Mouse (Mus musculus): ENCODE measurements around the gene Anxa11. TPM values are rescaled to one million over a fixed set of nuclear protein-coding genes. Genes with fewer than 3 reads are reported as not detected.
A peak's percentile ranks its signal among the peaks of the same experiment; 100 is the strongest.
"Not testable (repeated sequence)": the region's sequence is repeated elsewhere in the genome, so short reads cannot be mapped to it uniquely, and the experiment has no call there.

Anxa11 gene
- polyA plus RNA-seq, 1 experiment from 2014 or later = 32.0 TPM

DNA sequence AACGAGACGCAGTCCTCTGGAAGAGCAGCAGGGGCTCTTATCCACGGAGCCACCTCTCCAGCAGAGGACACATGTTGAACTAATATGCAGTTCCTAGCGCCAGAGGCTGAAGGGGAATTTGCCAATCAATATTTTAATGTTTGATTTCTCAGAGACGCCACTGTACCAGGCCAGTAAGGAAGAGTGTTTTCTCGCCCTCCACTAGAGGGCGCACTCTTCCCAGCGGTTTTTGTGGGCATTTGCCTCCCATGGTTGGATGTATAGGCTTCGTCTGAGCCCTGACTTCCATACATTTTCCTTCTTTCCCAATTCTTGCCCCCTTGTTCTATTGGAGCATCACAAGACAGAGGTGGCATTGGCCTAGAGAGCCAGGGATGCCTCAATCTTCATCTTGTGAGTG, 65.3 kb downstream of the Anxa11 start:
- H3K9me3 ChIP-seq (ENCODE audit: control insufficient read depth, low read length); H3K27ac ChIP-seq (ENCODE audit: low read length); ATAC-seq (ENCODE audit: low read depth); H3K4me2 ChIP-seq (ENCODE audit: low read depth, low read length); H3K36me3 ChIP-seq (ENCODE audit: control insufficient read depth, insufficient read depth, low read length); H3K4me3 ChIP-seq (ENCODE audit: low read length); H3K27me3 ChIP-seq (ENCODE audit: control insufficient read depth, insufficient read depth, low read depth, low read length); H3K9ac ChIP-seq (ENCODE audit: low read length); H3K4me1 ChIP-seq (replicated peaks; ENCODE audit: control insufficient read depth, insufficient read depth, low read length): not testable (repeated sequence)
- WGBS = no CpG with 5 or more reads among the region's 9 CpGs

DNA sequence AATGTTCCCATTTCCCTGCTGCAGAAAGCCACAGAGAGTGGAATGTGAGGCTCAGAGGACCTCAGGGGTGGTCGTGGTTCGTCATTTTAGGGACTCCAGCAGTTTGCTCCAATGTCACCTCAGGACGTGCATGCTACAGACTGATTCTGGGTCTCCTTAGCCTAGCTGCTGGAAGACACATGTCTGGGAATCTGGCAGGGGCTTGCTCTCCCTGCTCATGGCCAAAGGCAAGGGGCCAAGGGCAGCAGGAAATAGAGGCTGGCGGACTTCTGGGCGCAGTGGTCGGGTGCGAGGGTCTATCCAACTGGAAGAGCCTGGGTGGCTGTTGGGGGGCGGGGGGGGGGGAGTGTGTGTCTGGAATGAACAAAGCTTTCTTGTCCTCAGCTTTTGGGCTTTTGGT, 67.0 kb downstream of the Anxa11 start:
- not testable (repeated sequence) for H3K9me3 ChIP-seq (ENCODE audit: control insufficient read depth, low read length); H3K36me3 ChIP-seq (ENCODE audit: control insufficient read depth, insufficient read depth, low read length); H3K9ac ChIP-seq (ENCODE audit: low read length); H3K27ac ChIP-seq (ENCODE audit: low read length); H3K4me3 ChIP-seq (ENCODE audit: low read length); H3K27me3 ChIP-seq (ENCODE audit: control insufficient read depth, insufficient read depth, low read depth, low read length); H3K4me2 ChIP-seq (ENCODE audit: low read depth, low read length); H3K4me1 ChIP-seq (replicated peaks; ENCODE audit: control insufficient read depth, insufficient read depth, low read length)
- ATAC-seq (ENCODE audit: low read depth) = peak; percentile 66; the same call in 1 of the 2 replicates
- WGBS = no CpG with 5 or more reads among the region's 8 CpGs

- H3K9me3 ChIP-seq (ENCODE audit: control insufficient read depth, low read length); H3K27ac ChIP-seq (ENCODE audit: low read length); H3K9ac ChIP-seq (ENCODE audit: low read length); H3K4me1 ChIP-seq (replicated peaks; ENCODE audit: control insufficient read depth, insufficient read depth, low read length); H3K4me2 ChIP-seq (ENCODE audit: low read depth, low read length); H3K36me3 ChIP-seq (ENCODE audit: control insufficient read depth, insufficient read depth, low read length); H3K4me3 ChIP-seq (ENCODE audit: low read length); H3K27me3 ChIP-seq (ENCODE audit: control insufficient read depth, insufficient read depth, low read depth, low read length): not testable (repeated sequence)
- no CpG with 5 or more reads among the region's 5 CpGs for WGBS
- ATAC-seq (ENCODE audit: low read depth) = peak; percentile 94
Measured at GRCm38 (mm10) chr14:25918427-25919170, 76.6 kb downstream of the Anxa11 start.

- peak; percentile 89 for ATAC-seq (ENCODE audit: low read depth)
- not testable (repeated sequence) for H3K36me3 ChIP-seq (ENCODE audit: control insufficient read depth, insufficient read depth, low read length); H3K4me3 ChIP-seq (ENCODE audit: low read length); H3K4me1 ChIP-seq (replicated peaks; ENCODE audit: control insufficient read depth, insufficient read depth, low read length); H3K4me2 ChIP-seq (ENCODE audit: low read depth, low read length); H3K9ac ChIP-seq (ENCODE audit: low read length); H3K27me3 ChIP-seq (ENCODE audit: control insufficient read depth, insufficient read depth, low read depth, low read length); H3K9me3 ChIP-seq (ENCODE audit: control insufficient read depth, low read length); H3K27ac ChIP-seq (ENCODE audit: low read length)
- WGBS = no CpG with 5 or more reads among the region's 44 CpGs
Measured at GRCm38 (mm10) chr14:25926814-25927561, 85.0 kb downstream of the Anxa11 start.

DNA sequence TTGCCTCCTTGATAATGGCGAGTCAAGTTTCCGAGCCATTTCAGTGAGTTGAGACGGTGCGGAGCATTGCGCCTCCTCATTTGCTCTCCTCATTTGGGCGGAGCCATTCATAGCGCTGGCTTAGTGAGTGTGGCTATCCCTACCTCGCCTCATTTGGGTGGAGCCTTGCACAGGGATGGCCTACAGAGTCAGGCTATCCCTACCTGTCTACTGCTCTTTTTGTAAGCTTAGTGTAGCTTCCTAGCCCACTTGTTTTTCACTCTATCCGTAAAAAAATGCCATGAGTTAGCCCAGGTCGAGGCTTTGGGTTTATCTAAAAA, 85.6 kb downstream of the Anxa11 start, which contains the start of gene Tmem254a:
Gene Tmem254a, minus strand, starts transcription at position 111 of the 320 bp plus-strand sequence.
- H3K27ac ChIP-seq (ENCODE audit: low read length); H3K9me3 ChIP-seq (ENCODE audit: control insufficient read depth, low read length); H3K4me3 ChIP-seq (ENCODE audit: low read length); H3K4me1 ChIP-seq (replicated peaks; ENCODE audit: control insufficient read depth, insufficient read depth, low read length); H3K4me2 ChIP-seq (ENCODE audit: low read depth, low read length); H3K36me3 ChIP-seq (ENCODE audit: control insufficient read depth, insufficient read depth, low read length); H3K9ac ChIP-seq (ENCODE audit: low read length); H3K27me3 ChIP-seq (ENCODE audit: control insufficient read depth, insufficient read depth, low read depth, low read length): not testable (repeated sequence)
- WGBS = no CpG with 5 or more reads among the region's 10 CpGs
- peak; percentile 77 for ATAC-seq (ENCODE audit: low read depth)

Small RNA genes within 50 kb of the gene (microRNA-seq; reads per million reads assigned to microRNA genes)
- gene Gm23701 = not detected

Other genes with a start within 250 kb of the Anxa11 start
- gene Ppif, start 148.0 kb upstream of the Anxa11 start, polyA plus RNA-seq (2015; fragmentation: Nextera tagmentation; extraction: Ambion mirVana) = 25.6 and 29.9 TPM in 2 replicates
- gene Zcchc24, start 73.1 kb upstream of the Anxa11 start, polyA plus RNA-seq (2015; fragmentation: Nextera tagmentation; extraction: Ambion mirVana) = 12.8 and 14.6 TPM in 2 replicates
- 5.3 and 10.5 TPM in 2 replicates for gene Plac9a, start 60.9 kb downstream of the Anxa11 start, polyA plus RNA-seq (2015; fragmentation: Nextera tagmentation; extraction: Ambion mirVana)
- 4.2 and 5.2 TPM in 2 replicates for gene Tmem254a, start 85.5 kb downstream of the Anxa11 start, polyA plus RNA-seq (2015; fragmentation: Nextera tagmentation; extraction: Ambion mirVana)
- 0.09 TPM in 1 of 2 replicates, not detected in the other for gene Cphx1, start 96.1 kb downstream of the Anxa11 start, polyA plus RNA-seq (2015; fragmentation: Nextera tagmentation; extraction: Ambion mirVana)
- 1.0 TPM in 2 replicates for gene Duxbl1, start 136.4 kb downstream of the Anxa11 start, polyA plus RNA-seq (2015; fragmentation: Nextera tagmentation; extraction: Ambion mirVana)
- 101 and 114 TPM in 2 replicates for gene Gm9780, start 200.6 kb downstream of the Anxa11 start, polyA plus RNA-seq (2015; fragmentation: Nextera tagmentation; extraction: Ambion mirVana)
- gene Tmem254c, start 225.2 kb downstream of the Anxa11 start, polyA plus RNA-seq (2015; fragmentation: Nextera tagmentation; extraction: Ambion mirVana) = 48.8 and 50.5 TPM in 2 replicates
- gene Cphx2, start 239.4 kb downstream of the Anxa11 start, polyA plus RNA-seq (2015; fragmentation: Nextera tagmentation; extraction: Ambion mirVana) = not detected in 2 replicates
- not detected in 2 replicates for gene Cphx3, start 240.1 kb downstream of the Anxa11 start, polyA plus RNA-seq (2015; fragmentation: Nextera tagmentation; extraction: Ambion mirVana)